In the genomic region with DNA sequence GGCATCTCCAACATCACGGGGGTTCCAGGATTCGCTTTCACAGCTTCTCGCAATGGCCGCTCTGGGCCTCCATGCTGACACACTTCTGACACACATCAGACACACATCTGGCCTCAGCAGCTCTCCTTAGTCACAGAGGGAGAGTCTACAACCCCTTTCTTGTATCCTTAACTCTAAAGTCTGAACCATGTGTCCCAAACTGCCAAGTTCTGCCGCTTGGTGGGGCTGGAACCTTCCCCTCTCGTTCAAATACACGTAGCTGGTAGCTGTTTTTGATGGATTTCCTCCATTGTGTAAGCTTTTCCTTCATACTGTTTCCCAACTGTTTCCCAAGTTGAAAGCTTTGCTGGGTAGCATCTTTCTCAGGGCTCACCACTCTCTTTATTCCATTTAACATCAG, we compare ENCODE assay signal across 18 mouse cellular contexts. TPM values are rescaled to one million over a fixed set of nuclear protein-coding genes. Genes with fewer than 3 reads are reported as not detected.
DNase-seq lines count a peak whose midpoint lies in the region; ATAC-seq and TF ChIP-seq lines count a peak whose summit lies in the region.
"Had no signal": no experiment of that assay in that cellular context is flagged by ENCODE, and none has a peak within 500 bp of the region (broad histone marks: within the 10 kb centered on the region; RNA-seq: fewer than 3 reads in every experiment).

No protein-coding gene starts in this region.

- in situ Hi-C loops in CH12.LX (cut with MboI; ENCODE audit: low pct_ligation_motif_present, low pct_unique_long_range_greater_than_20kb, low sequenced_read_pairs) = no loop called here

- no peaks in the 10 kb centered on the region for H3K27me3 ChIP-seq in kidney, embryonic 14.5 days (ENCODE audit: control insufficient read depth, insufficient read depth, low read length)
- H3K27me3 ChIP-seq in CH12.LX (replicated peaks) = peaks cover 12% of the 10 kb centered on the region
- no peaks in the 10 kb centered on the region for H3K27me3 ChIP-seq in liver, postnatal 0 days (ENCODE audit: insufficient read depth, low read length)
- no peaks in the 10 kb centered on the region for H3K27me3 ChIP-seq in neural tube, embryonic 15.5 days (replicated peaks)
- H3K27me3 ChIP-seq: embryonic facial prominence, embryonic 12.5 days; midbrain, embryonic 13.5 days; stomach, embryonic 15.5 days had no signal

- TF ChIP-seq CTCF in CH12.LX (conservative IDR thresholded peaks at IDR 0.05 in 1 of 2, IDR thresholded peaks at IDR 0.05 in 1 of 2; ENCODE audit: low read depth in 2 of 2, low read length in 2 of 2) = peak in 1 of 2 experiments; percentile 43; a peak in 2 of 4 replicates
- peak; percentile 50 for TF ChIP-seq CTCF in liver, postnatal 0 days (IDR thresholded peaks at IDR 0.05; ENCODE audit: low read depth)

- no peak for TF ChIP-seq POLR2A in CH12.LX (IDR thresholded peaks at IDR 0.05; ENCODE audit: low read depth, low read length)

- dilution Hi-C loops in CH12.LX (cut with MboI; ENCODE audit: extremely low pct_ligation_motif_present, extremely low pct_unique_long_range_greater_than_20kb, low sequenced_read_pairs) = no loop called here

- H3K36me3 ChIP-seq in kidney, embryonic 14.5 days (ENCODE audit: control insufficient read depth, insufficient read depth, low read length) = peaks cover 10% of the 10 kb centered on the region
- H3K36me3 ChIP-seq in CH12.LX (replicated peaks in 1 of 2; ENCODE audit: control insufficient read depth in 1 of 2, insufficient read depth in 1 of 2, low read length in 1 of 2) = no peaks in the 10 kb centered on the region
- peaks cover 8% of the 10 kb centered on the region for H3K36me3 ChIP-seq in liver, postnatal 0 days (replicated peaks; ENCODE audit: insufficient read depth, low read length)
- peaks cover 31% of the 10 kb centered on the region for H3K36me3 ChIP-seq in neural tube, embryonic 15.5 days
- H3K36me3 ChIP-seq: stomach, embryonic 15.5 days had no signal

- no peak overlapping the region for H3K4me3 ChIP-seq in kidney, embryonic 14.5 days (ENCODE audit: low read length)
- no peak overlapping the region for H3K4me3 ChIP-seq in CH12.LX (replicated peaks in 1 of 3; ENCODE audit: low read depth in 2 of 3, low read length in 2 of 3, poor library complexity in 1 of 3)
- no peak overlapping the region for H3K4me3 ChIP-seq in liver, postnatal 0 days (ENCODE audit: low read depth, low read length)
- H3K4me3 ChIP-seq in neural tube, embryonic 15.5 days (replicated peaks) = no peak overlapping the region
- H3K4me3 ChIP-seq: embryonic facial prominence, embryonic 12.5 days; midbrain, embryonic 13.5 days; stomach, embryonic 15.5 days had no signal

- H3K9me3 ChIP-seq in kidney, embryonic 14.5 days (ENCODE audit: control insufficient read depth, low read length) = no peaks in the 10 kb centered on the region
- peaks cover 4% of the 10 kb centered on the region for H3K9me3 ChIP-seq in CH12.LX (replicated peaks; ENCODE audit: low read length)
- no peaks in the 10 kb centered on the region for H3K9me3 ChIP-seq in liver, postnatal 0 days (ENCODE audit: low read length)
- no peaks in the 10 kb centered on the region for H3K9me3 ChIP-seq in neural tube, embryonic 15.5 days (replicated peaks)
- H3K9me3 ChIP-seq: embryonic facial prominence, embryonic 12.5 days; midbrain, embryonic 13.5 days; stomach, embryonic 15.5 days had no signal

- H3K9ac ChIP-seq in kidney, embryonic 14.5 days (ENCODE audit: low read depth, low read length) = no peak overlapping the region
- H3K9ac ChIP-seq in CH12.LX (ENCODE audit: insufficient read depth, low read depth) = no peak overlapping the region
- H3K9ac ChIP-seq in liver, postnatal 0 days (replicated peaks) = no peak overlapping the region
- no peak overlapping the region for H3K9ac ChIP-seq in neural tube, embryonic 15.5 days (replicated peaks)
- H3K9ac ChIP-seq: embryonic facial prominence, embryonic 12.5 days; midbrain, embryonic 13.5 days; stomach, embryonic 15.5 days had no signal

- no peaks in the 10 kb centered on the region for H3K79me2 ChIP-seq in CH12.LX (replicated peaks; ENCODE audit: control insufficient read depth, extremely low read depth, insufficient read depth, poor library complexity, severe bottlenecking)

- 79% methylated on average over 7 of the region's 7 CpGs for WGBS in kidney, embryonic 14.5 days
- WGBS in liver, postnatal 0 days (ENCODE audit: insufficient replicate concordance) = 67% methylated on average over 7 of the region's 7 CpGs
- whole genome bisulfite sequencing in neural tube, embryonic 15.5 days = 85% methylated on average over 7 of the region's 7 CpGs

- no peaks in the 10 kb centered on the region for H3K4me1 ChIP-seq in kidney, embryonic 14.5 days (ENCODE audit: control insufficient read depth, insufficient read depth, low read length)
- H3K4me1 ChIP-seq in CH12.LX (ENCODE audit: control insufficient read depth in 1 of 2, insufficient read depth in 2 of 2) = peaks cover 0 to 5% of the 10 kb centered on the region in 2 experiments; a peak in 1 of 4 replicates
- H3K4me1 ChIP-seq in liver, postnatal 0 days (ENCODE audit: insufficient read depth) = peaks cover 12% of the 10 kb centered on the region
- no peaks in the 10 kb centered on the region for H3K4me1 ChIP-seq in neural tube, embryonic 15.5 days
- H3K4me1 ChIP-seq: embryonic facial prominence, embryonic 12.5 days; midbrain, embryonic 13.5 days; stomach, embryonic 15.5 days had no signal

- TF ChIP-seq RAD21 in CH12.LX (IDR thresholded peaks at IDR 0.05; ENCODE audit: low read depth, low read length) = peak; percentile 24

- no peak overlapping the region for H3K4me2 ChIP-seq in kidney, embryonic 14.5 days (replicated peaks; ENCODE audit: low read depth, low read length)
- H3K4me2 ChIP-seq in CH12.LX (ENCODE audit: insufficient read depth, low read depth, poor library complexity, severe bottlenecking) = no peak overlapping the region
- no peak overlapping the region for H3K4me2 ChIP-seq in liver, postnatal 0 days (ENCODE audit: low read depth, low read length)
- no peak overlapping the region for H3K4me2 ChIP-seq in neural tube, embryonic 15.5 days
- H3K4me2 ChIP-seq: embryonic facial prominence, embryonic 12.5 days; midbrain, embryonic 13.5 days; stomach, embryonic 15.5 days had no signal

- TF ChIP-seq EP300 in CH12.LX (IDR thresholded peaks at IDR 0.05; ENCODE audit: low read length) = no peak
- no peak for TF ChIP-seq EP300 in liver, postnatal 0 days (IDR thresholded peaks at IDR 0.05; ENCODE audit: low read depth)

- no peak overlapping the region for H3K27ac ChIP-seq in kidney, embryonic 14.5 days (ENCODE audit: low read depth, low read length)
- no peak overlapping the region for H3K27ac ChIP-seq in CH12.LX (ENCODE audit: insufficient read depth, low read depth)
- H3K27ac ChIP-seq in liver, postnatal 0 days (ENCODE audit: low read depth) = peak overlapping the region; percentile 91
- H3K27ac ChIP-seq in neural tube, embryonic 15.5 days (replicated peaks) = no peak overlapping the region
- H3K27ac ChIP-seq: embryonic facial prominence, embryonic 12.5 days; midbrain, embryonic 13.5 days; stomach, embryonic 15.5 days had no signal

- ATAC-seq in kidney, embryonic 14.5 days (ENCODE audit: low FRiP score, low TSS enrichment) = no peak
- ATAC-seq in liver, postnatal 0 days = peak; percentile 19; the same call in 1 of the 2 replicates
- ATAC-seq in neural tube, embryonic 15.5 days (ENCODE audit: low FRiP score) = no peak
- ATAC-seq: midbrain, embryonic 13.5 days had no signal

- peak; percentile 27 for DNase-seq in kidney, postnatal 10 days
- DNase-seq in CH12.LX (ENCODE audit: extremely low read depth) = no peak
- DNase-seq in ZHBTc4 (ENCODE audit: low read depth, low spot score) = peak; percentile 59
- DNase-seq in liver, postnatal 0 days = no peak
- DNase-seq in thymus, postnatal 14 days = no peak
- DNase-seq in gastrocnemius, postnatal 25 days = no peak
- DNase-seq: adrenal gland, postnatal 14 days; cerebellum, postnatal 36 days; heart, postnatal 4 days; thymus, postnatal 25 days had no signal

RNA-seq across cellular contexts. Expression of gene Morn4, which starts 14.9 kb away (rescaled TPM):
- 27.8 and 33.6 TPM in 2 replicates for polyA plus RNA-seq in kidney, embryonic 14.5 days (2014; fragmentation: Nextera tagmentation; extraction: Ambion mirVana)
- 0.04 TPM in 1 of 2 replicates, not detected in the other for total RNA-seq in CH12.LX (2012; rRNA removed)
- total RNA-seq in CH12.LX (2014; rRNA removed) = not detected in 2 replicates
- polyA plus RNA-seq in CH12.LX (2012; ENCODE audit: insufficient read length, low read depth) = 0.24 and 0.27 TPM in 2 replicates
- polyA plus RNA-seq in liver, postnatal 0 days (2015; fragmentation: Nextera tagmentation; extraction: Ambion mirVana) = 0.54 and 0.63 TPM in 2 replicates
- polyA plus RNA-seq in neural tube, embryonic 15.5 days (2015; fragmentation: Nextera tagmentation; extraction: Ambion mirVana) = 99.6 and 116 TPM in 2 replicates
- 1 to 10 TPM; 1.2 to 1.8 TPM for total RNA-seq in gastrocnemius, postnatal 25 days (2021)

RNA-seq across cellular contexts. Expression of gene Pi4k2a, which starts 19.0 kb away (rescaled TPM):
- 26.0 and 37.8 TPM in 2 replicates for polyA plus RNA-seq in kidney, embryonic 14.5 days (2014; fragmentation: Nextera tagmentation; extraction: Ambion mirVana)
- total RNA-seq in CH12.LX (2012; rRNA removed) (10.0 and 10.9 TPM in 2 replicates), CH12.LX (2014; rRNA removed) (5.8 and 7.0 TPM in 2 replicates)
- 21.4 and 23.9 TPM in 2 replicates for polyA plus RNA-seq in CH12.LX (2012; ENCODE audit: insufficient read length, low read depth)
- 16.1 and 18.3 TPM in 2 replicates for polyA plus RNA-seq in liver, postnatal 0 days (2015; fragmentation: Nextera tagmentation; extraction: Ambion mirVana)
- polyA plus RNA-seq in neural tube, embryonic 15.5 days (2015; fragmentation: Nextera tagmentation; extraction: Ambion mirVana) = 31.0 and 33.5 TPM in 2 replicates
- total RNA-seq in gastrocnemius, postnatal 25 days (2021) = 10 to 100 TPM; 10.4 to 12.2 TPM

RNA-seq across cellular contexts. Expression of gene 4933411K16Rik, which starts 19.2 kb away (rescaled TPM):
- polyA plus RNA-seq in kidney, embryonic 14.5 days (2014; fragmentation: Nextera tagmentation; extraction: Ambion mirVana) = 0.33 and 0.61 TPM in 2 replicates
- total RNA-seq in CH12.LX (2012; rRNA removed) = not detected in 2 replicates
- total RNA-seq in CH12.LX (2014; rRNA removed) = not detected in 2 replicates
- polyA plus RNA-seq in CH12.LX (2012; ENCODE audit: insufficient read length, low read depth) = not detected in 2 replicates
- polyA plus RNA-seq in liver, postnatal 0 days (2015; fragmentation: Nextera tagmentation; extraction: Ambion mirVana) = 0.18 and 0.40 TPM in 2 replicates
- not detected in 2 replicates for polyA plus RNA-seq in neural tube, embryonic 15.5 days (2015; fragmentation: Nextera tagmentation; extraction: Ambion mirVana)
- total RNA-seq in gastrocnemius, postnatal 25 days (2021) = under 1 TPM; 0.20 to 0.32 TPM
- polyA plus RNA-seq: embryonic facial prominence, embryonic 12.5 days; lung, embryonic 16.5 days; midbrain, embryonic 13.5 days; neural tube, embryonic 11.5 days; stomach, embryonic 15.5 days had no signal

RNA-seq across cellular contexts. Expression of gene Hoga1, which starts 25.8 kb away (rescaled TPM):
- polyA plus RNA-seq in kidney, embryonic 14.5 days (2014; fragmentation: Nextera tagmentation; extraction: Ambion mirVana) = 7.2 and 9.8 TPM in 2 replicates
- total RNA-seq in CH12.LX (2012; rRNA removed) (not detected in 2 replicates), CH12.LX (2014; rRNA removed) (not detected in 2 replicates)
- not detected in 2 replicates for polyA plus RNA-seq in CH12.LX (2012; ENCODE audit: insufficient read length, low read depth)
- polyA plus RNA-seq in liver, postnatal 0 days (2015; fragmentation: Nextera tagmentation; extraction: Ambion mirVana) = 183 and 190 TPM in 2 replicates
- 1.7 and 1.8 TPM in 2 replicates for polyA plus RNA-seq in neural tube, embryonic 15.5 days (2015; fragmentation: Nextera tagmentation; extraction: Ambion mirVana)
- total RNA-seq in gastrocnemius, postnatal 25 days (2021) = 1 to 10 TPM; 2.1 to 2.3 TPM

RNA-seq across cellular contexts. Expression of gene Ankrd2, which starts 35.4 kb away (rescaled TPM):
- not detected in 2 replicates for polyA plus RNA-seq in kidney, embryonic 14.5 days (2014; fragmentation: Nextera tagmentation; extraction: Ambion mirVana)
- total RNA-seq in CH12.LX (2012; rRNA removed) (not detected in 2 replicates), CH12.LX (2014; rRNA removed) (not detected in 2 replicates)
- not detected in 2 replicates for polyA plus RNA-seq in CH12.LX (2012; ENCODE audit: insufficient read length, low read depth)
- 0.22 and 1.1 TPM in 2 replicates for polyA plus RNA-seq in liver, postnatal 0 days (2015; fragmentation: Nextera tagmentation; extraction: Ambion mirVana)
- polyA plus RNA-seq in neural tube, embryonic 15.5 days (2015; fragmentation: Nextera tagmentation; extraction: Ambion mirVana) = 1.1 and 1.3 TPM in 2 replicates
- 1,000 to 10,000 TPM in 1 of 2 experiments, 100 to 1,000 TPM in 1; 167 to 1,046 TPM for total RNA-seq in gastrocnemius, postnatal 25 days (2021)
- polyA plus RNA-seq: forebrain, embryonic 11.5 days had no signal

Comparison
In these comparisons a context has a peak if more than half of its experiments do, and no peak if none do; other contexts are left out.
1. DNase-seq: peak in kidney, postnatal 10 days (single experiment) and ZHBTc4 (single experiment); none in CH12.LX (single experiment), liver, postnatal 0 days (single experiment), thymus, postnatal 14 days (single experiment) and gastrocnemius, postnatal 25 days (single experiment).
2. RNA of gene Morn4, which starts 14.9 kb away (polyA plus RNA-seq): 99.6 to 116 TPM in neural tube, embryonic 15.5 days and 27.8 to 33.6 TPM in kidney, embryonic 14.5 days; 0.54 to 0.63 TPM in liver, postnatal 0 days and 0.24 to 0.27 TPM in CH12.LX; every median in the first group is over 10 times any median in the second.